Mouse (Mus musculus) urinary bladder, adult 2 months (tissue): Measurements from ENCODE around the gene Amot. TPM values are rescaled to one million over a fixed set of nuclear protein-coding genes. Genes with fewer than 3 reads are reported as not detected.

Experiments
- polyA plus RNA-seq: library from polyadenylated mRNA; depleted of rRNA; stranded (reverse); fragments of >200 nt; gene quantifications from 2 replicates; pipeline ENCODE4 v1.2.3, GENCODE M21; 2012; rRNA removed

Gene Amot
- polyA plus RNA-seq, 1 experiment, result 2.3 TPM

Other genes with a start within 250 kb of the Amot start
- gene Lhfpl1, start 156.1 kb downstream of the Amot start, polyA plus RNA-seq, result 1.3 and 1.5 TPM in 2 replicates